Mouse (Mus musculus) CD4-positive naive resting alpha-beta T cell, adult 76 days (primary cell): ENCODE measurements around the gene Eif4e1b. TPM values are rescaled to one million over a fixed set of nuclear protein-coding genes. Genes with fewer than 3 reads are reported as not detected.

Experiments
- total RNA-seq: library from RNA; stranded (reverse); gene quantifications from one replicate; pipeline ENCODE4 v1.2.4, GENCODE M21; 2023

Eif4e1b gene
- not detected for total RNA-seq

GRCm38 (mm10) chr13:54783698-54784097 is at the start of gene Eif4e1b:
Eif4e1b (plus strand) TSS chr13:54783998.

DNA sequence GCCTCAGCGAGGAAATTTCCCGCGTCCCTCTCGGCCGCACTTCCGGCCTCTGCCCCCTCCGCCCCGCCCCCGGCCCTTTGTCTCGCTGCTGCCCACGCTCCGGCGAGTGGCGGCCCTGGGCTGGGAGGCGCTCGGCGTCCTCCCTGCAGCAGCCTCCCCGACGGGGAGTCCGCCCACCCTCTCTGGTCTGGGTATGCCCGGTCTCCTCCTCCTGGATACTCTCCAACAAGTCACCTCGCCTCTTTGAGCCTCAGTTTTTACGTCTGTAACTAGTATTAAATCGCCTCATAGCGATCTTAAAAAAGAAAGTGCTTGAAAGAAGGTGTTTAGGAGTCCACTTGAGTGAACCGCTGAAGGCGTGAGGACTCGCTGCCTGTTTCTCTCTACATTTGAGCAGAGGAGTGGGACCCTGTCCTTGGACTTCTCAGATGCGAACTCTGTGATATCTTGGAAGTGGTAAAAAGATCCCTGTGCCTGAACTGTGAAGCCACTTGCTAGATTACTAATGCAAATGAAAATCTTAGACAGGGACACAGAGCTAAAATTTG is 33.9 kb upstream of the Eif4e1b start, which contains the start of gene Gprin1:
Gene Gprin1 (minus strand): TSS at position 11 of the 548 bp plus-strand sequence.

DNA sequence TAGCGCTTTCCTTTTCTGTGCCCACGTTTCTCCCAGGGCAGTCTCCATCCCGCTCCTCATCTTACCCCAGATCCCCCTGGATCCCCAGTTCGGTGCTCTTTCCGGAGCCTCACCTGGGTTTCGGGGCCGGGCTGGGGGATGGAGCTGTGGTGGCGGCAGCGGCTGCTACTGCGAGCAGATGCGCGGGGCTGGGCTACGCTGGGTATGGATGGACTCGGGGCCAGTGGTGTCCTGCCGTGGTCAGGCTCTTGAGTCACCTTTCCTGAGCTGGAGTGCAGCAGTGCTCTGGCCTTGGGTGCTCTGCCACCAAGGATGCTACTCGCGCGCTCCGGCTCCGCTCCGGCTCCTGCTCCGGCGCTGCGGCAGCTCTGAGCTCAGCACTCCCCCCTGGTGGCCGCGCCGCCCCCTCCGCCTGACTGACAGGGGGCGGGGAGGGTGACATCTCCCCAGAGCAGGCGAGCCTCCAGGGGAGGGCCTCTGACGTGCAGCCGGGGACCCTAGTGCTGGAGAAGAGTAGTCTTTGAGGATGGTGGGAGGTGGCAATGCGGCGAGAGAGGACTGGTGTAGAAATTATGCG is 17.5 kb upstream of the Eif4e1b start, which contains the start of gene Sncb:
Gene Sncb (minus strand): TSS at position 404 of the 577 bp plus-strand sequence.

GRCm38 (mm10) chr13:54788740-54789560 is 5.2 kb downstream of the Eif4e1b start, which contains the start of gene Tspan17:
Tspan17 (plus strand) TSS chr13:54789377.

Other genes starting within 250 kb of the Eif4e1b start
- gene 4833439L19Rik, start 218.6 kb upstream of the Eif4e1b start, total RNA-seq, result 31.2 TPM
- 3.0 TPM for gene Arl10, start 209.0 kb upstream of the Eif4e1b start, total RNA-seq
- gene Nop16, start 193.9 kb upstream of the Eif4e1b start, total RNA-seq, result 11.6 TPM
- 78.3 TPM for gene Higd2a, start 193.8 kb upstream of the Eif4e1b start, total RNA-seq
- gene Cltb, start 172.7 kb upstream of the Eif4e1b start, total RNA-seq, result 40.4 TPM
- gene Faf2, start 162.2 kb upstream of the Eif4e1b start, total RNA-seq, result 54.7 TPM
- 228 TPM for gene Rnf44, start 90.1 kb upstream of the Eif4e1b start, total RNA-seq
- not detected for gene Cdhr2, start 82.5 kb upstream of the Eif4e1b start, total RNA-seq
- not detected for gene Gprin1, start 34.1 kb upstream of the Eif4e1b start, total RNA-seq
- not detected for gene Sncb, start 17.4 kb upstream of the Eif4e1b start, total RNA-seq
- gene Tspan17, start 5.4 kb downstream of the Eif4e1b start, total RNA-seq, result 1.5 TPM
- 2.8 TPM for gene Unc5a, start 165.4 kb downstream of the Eif4e1b start, total RNA-seq
- 3.0 TPM for gene Hk3, start 237.4 kb downstream of the Eif4e1b start, total RNA-seq